Mouse (Mus musculus) gastrocnemius, adult 2 months (tissue): ENCODE data around the gene Ephb2. TPM values are rescaled to one million over a fixed set of nuclear protein-coding genes. Genes with fewer than 3 reads are reported as not detected.

Experiments
- DNase-seq: peaks from one replicate; pipeline ENCODE4 v3.0.0; 2022
- H3K27ac ChIP-seq: fragments of 200-600 bp; 2 replicates; pipeline ENCODE4 v1.8.1; 2022; ENCODE audit warnings: mild to moderate bottlenecking
- H3K4me3 ChIP-seq: fragments of 200-600 bp; 2 replicates; pipeline ENCODE4 v1.8.1; 2022; ENCODE audit warnings: mild to moderate bottlenecking, moderate library complexity
- CTCF ChIP-seq: fragments of 200-600 bp; IDR thresholded peaks from 2 replicates; pipeline ENCODE4 v1.8.1; 2022; ENCODE audit warnings: antibody characterized with exemption, mild to moderate bottlenecking, moderate library complexity
- intact Hi-C: fragments of 180-260 bp; cut with DNase I; formaldehyde crosslinking; loops from one replicate; pipeline ENCODE4 v1.15.1; 2025
- total RNA-seq, 2 experiments: library from RNA; stranded (reverse); gene quantifications; 2 replicates each; pipeline ENCODE4 v1.2.3; 2021

Ephb2 gene
- total RNA-seq, 2 experiments from 2014 or later, result 0.26 to 1.9 TPM

- no peak for DNase-seq
- peak; percentile 43 for TF ChIP-seq CTCF
- Histone ChIP-seq H3K4me3 (no peak overlapping the region), H3K27ac (no peak overlapping the region)
- intact Hi-C loops, result no loop called here
Measured at GRCm38 (mm10) chr4:136855081-136855480, 19.3 kb upstream of the Ephb2 start.

- no peak overlapping the region for H3K27ac ChIP-seq
- intact Hi-C loops, result no loop called here
- no peak for TF ChIP-seq CTCF
- DNase-seq, result no peak
- no peak overlapping the region for H3K4me3 ChIP-seq
Measured at GRCm38 (mm10) chr4:136852989-136853388, 17.2 kb upstream of the Ephb2 start.

GRCm38 (mm10) chr4:136852119-136852518 lies 16.3 kb upstream of the Ephb2 start:
- intact Hi-C loops, result no loop called here
- no peak overlapping the region for H3K27ac ChIP-seq
- no peak overlapping the region for H3K4me3 ChIP-seq
- DNase-seq, result no peak
- TF ChIP-seq CTCF, result no peak

GRCm38 (mm10) chr4:136848565-136848964 lies 12.8 kb upstream of the Ephb2 start:
- DNase-seq, result no peak
- TF ChIP-seq CTCF, result no peak
- intact Hi-C loops, result no loop called here
- Histone ChIP-seq H3K4me3 (no peak overlapping the region), H3K27ac (no peak overlapping the region)

- TF ChIP-seq CTCF, result no peak
- intact Hi-C loops, result no loop called here
- DNase-seq, result no peak
- H3K27ac ChIP-seq, result no peak overlapping the region
- no peak overlapping the region for H3K4me3 ChIP-seq
Measured at GRCm38 (mm10) chr4:136847166-136847565, 11.4 kb upstream of the Ephb2 start.

- no peak overlapping the region for H3K4me3 ChIP-seq
- TF ChIP-seq CTCF, result no peak
- intact Hi-C loops, result loop anchor here (5.0 kb wide), 1 partner anchor 146 kb away; no protein-coding TSS in a partner anchor
Measured at GRCm38 (mm10) chr4:136842802-136843201, 7.0 kb upstream of the Ephb2 start.

GRCm38 (mm10) chr4:136842033-136842432 lies 6.2 kb upstream of the Ephb2 start:
- TF ChIP-seq CTCF, result no peak
- intact Hi-C loops, result loop anchor here (5.0 kb wide), 1 partner anchor 145 kb away; no protein-coding TSS in a partner anchor
- Histone ChIP-seq H3K4me3 (no peak overlapping the region), H3K27ac (no peak overlapping the region)
- no peak for DNase-seq

More at GRCm38 (mm10) chr4:136842802-136843201, 7.0 kb upstream of the Ephb2 start:
- no peak for DNase-seq
- H3K27ac ChIP-seq, result no peak overlapping the region

- intact Hi-C loops, result loop anchor here (1.0 to 5.0 kb wide), 2 partner anchors 144 to 163 kb away; no protein-coding TSS in a partner anchor
- TF ChIP-seq CTCF, result peak; percentile 97
- peak; percentile 77 for DNase-seq
- Histone ChIP-seq H3K4me3 (no peak overlapping the region), H3K27ac (no peak overlapping the region)
Measured at GRCm38 (mm10) chr4:136841056-136841455, 5.3 kb upstream of the Ephb2 start.

GRCm38 (mm10) chr4:136838462-136838861 lies 2.7 kb upstream of the Ephb2 start:
- no peak for DNase-seq
- H3K27ac ChIP-seq, result no peak overlapping the region
- intact Hi-C loops, result no loop called here
- no peak overlapping the region for H3K4me3 ChIP-seq
- TF ChIP-seq CTCF, result no peak

- no peak for DNase-seq
- Histone ChIP-seq H3K4me3 (no peak overlapping the region), H3K27ac (no peak overlapping the region)
- TF ChIP-seq CTCF, result no peak
- intact Hi-C loops, result no loop called here
Measured at GRCm38 (mm10) chr4:136838026-136838425, 2.2 kb upstream of the Ephb2 start.

GRCm38 (mm10) chr4:136836387-136836931 lies 671 bp upstream of the Ephb2 start:
- no peak for DNase-seq
- no peak for TF ChIP-seq CTCF
- Histone ChIP-seq H3K4me3 (peak overlapping the region; percentile 72), H3K27ac (0 out of 2 replicates have a peak overlapping the region, but pooled peaks have one; percentile 77)
- intact Hi-C loops, result no loop called here

- Histone ChIP-seq H3K27ac (peak overlapping the region; percentile 31), H3K4me3 (peak overlapping the region; percentile 72)
- TF ChIP-seq CTCF, result no peak
- intact Hi-C loops, result no loop called here
- peak; percentile 42 for DNase-seq
Measured at GRCm38 (mm10) chr4:136834815-136835620, 770 bp downstream of the Ephb2 start.

- intact Hi-C loops, result no loop called here
- no peak for TF ChIP-seq CTCF
- DNase-seq, result no peak
- Histone ChIP-seq H3K27ac (no peak overlapping the region; the same call in 1 of the 2 replicates), H3K4me3 (peak overlapping the region; percentile 72)
Measured at GRCm38 (mm10) chr4:136834439-136834814, 1.4 kb downstream of the Ephb2 start.
